Mouse (Mus musculus) embryo, embryonic 11 days (tissue): ENCODE data around the gene Lrrc55.

Experiments used
- DNase-seq: peaks from one replicate; pipeline ENCODE4 v3.0.0-alpha.2; 2015

Lrrc55 gene

GRCm38 (mm10) chr2:85129496-85129971 lies 67.5 kb downstream of the Lrrc55 start:
- DNase-seq = no peak

GRCm38 (mm10) chr2:85123869-85124535 lies 73.0 kb downstream of the Lrrc55 start:
- DNase-seq = peak; percentile 75

GRCm38 (mm10) chr2:85123187-85123868 lies 73.7 kb downstream of the Lrrc55 start:
- DNase-seq = peak; percentile 81
